Mouse (Mus musculus): ENCODE measurements around the gene Cep164. TPM values are rescaled to one million over a fixed set of nuclear protein-coding genes. Genes with fewer than 3 reads are reported as not detected.

Cep164 gene
- total and polyA plus RNA-seq, 3 experiments, result 7.9 to 14.2 TPM; not detected in 1

- TF ChIP-seq POLR2AphosphoS2 (IDR thresholded peaks at IDR 0.05; ENCODE audit: low read length) (no peak), KAT2A (conservative IDR thresholded peaks at IDR 0.05; ENCODE audit: low read depth, low read length) (no peak), MAFK (IDR thresholded peaks at IDR 0.05; ENCODE audit: borderline replicate concordance, low read depth, low read length) (no peak), POLR2AphosphoS5 (IDR thresholded peaks at IDR 0.05; ENCODE audit: borderline replicate concordance, low read depth, low read length) (no peak), ZNF384 (IDR thresholded peaks at IDR 0.05; ENCODE audit: low read depth, low read length) (peak; percentile 84), UBTF (IDR thresholded peaks at IDR 0.05; ENCODE audit: borderline replicate concordance, insufficient read depth, low read depth, low read length) (no peak), BHLHE40 (IDR thresholded peaks at IDR 0.05; ENCODE audit: borderline replicate concordance, low read depth, low read length) (no peak), RAD21 (IDR thresholded peaks at IDR 0.05; ENCODE audit: low read depth, low read length) (peak; percentile 82)
These were observed 616 bp upstream of the Cep164 start (continued) for GRCm38 (mm10) chr9:45829107-45829506.

- Histone ChIP-seq H3K27me3 (ENCODE audit: control insufficient read depth in 1 of 2, insufficient read depth in 2 of 2, low read length in 2 of 2) (no peaks in the 10 kb centered on the region), H3K27ac (ENCODE audit: control insufficient read depth, low read depth, low read length) (no peak overlapping the region), H3K36me3 (ENCODE audit: control insufficient read depth in 1 of 2, insufficient read depth in 2 of 2, low read length in 2 of 2) (no peaks in the 10 kb centered on the region), H3K79me2 (ENCODE audit: control insufficient read depth, insufficient read depth, low read length, poor library complexity) (no peaks in the 10 kb centered on the region), H3K4me1 (ENCODE audit: control insufficient read depth in 1 of 2, insufficient read depth in 2 of 2, low read length in 2 of 2) (no peaks in the 10 kb centered on the region), H3K9ac (ENCODE audit: control insufficient read depth, low read depth, low read length, poor library complexity, severe bottlenecking) (peak overlapping the region; percentile 81), H3K9me3 (replicated peaks; ENCODE audit: insufficient read depth, low read length) (no peaks in the 10 kb centered on the region), H3K4me3 (ENCODE audit: control insufficient read depth in 1 of 2, insufficient read depth in 1 of 2, low read depth in 2 of 2, low read length in 2 of 2) (peak overlapping the region; percentile 80 to 83)
- TF ChIP-seq MYC (IDR thresholded peaks at IDR 0.05; ENCODE audit: low read depth, low read length), result 0 out of 2 replicates have a peak, but pooled peaks have one; percentile 2
- peak; percentile 32; the same call in 1 of the 2 replicates for TF ChIP-seq RCOR1 (IDR thresholded peaks at IDR 0.05; ENCODE audit: low read depth, low read length)
- TF ChIP-seq POLR2A (IDR thresholded peaks at IDR 0.05; ENCODE audit: control insufficient read depth in 1 of 2, insufficient read depth in 1 of 2, low read depth in 1 of 2, low read length in 2 of 2, poor library complexity in 1 of 2), result no peak
- DNase-seq (ENCODE audit: low read depth, low spot score), result peak; percentile 37
These were observed 714 bp downstream of the Cep164 start for GRCm38 (mm10) chr9:45827663-45828290.

GRCm38 (mm10) chr9:45818406-45819011 is 10.0 kb downstream of the Cep164 start:
- Histone ChIP-seq H3K4me1 (ENCODE audit: control insufficient read depth in 1 of 2, insufficient read depth in 2 of 2, low read length in 2 of 2) (no peaks in the 10 kb centered on the region), H3K9ac (ENCODE audit: control insufficient read depth, low read depth, low read length, poor library complexity, severe bottlenecking) (no peak overlapping the region), H3K36me3 (ENCODE audit: control insufficient read depth in 1 of 2, insufficient read depth in 2 of 2, low read length in 2 of 2) (no peaks in the 10 kb centered on the region), H3K9me3 (replicated peaks; ENCODE audit: insufficient read depth, low read length) (no peaks in the 10 kb centered on the region), H3K79me2 (ENCODE audit: control insufficient read depth, insufficient read depth, low read length, poor library complexity) (no peaks in the 10 kb centered on the region), H3K27ac (ENCODE audit: control insufficient read depth, low read depth, low read length) (no peak overlapping the region), H3K27me3 (ENCODE audit: control insufficient read depth in 1 of 2, insufficient read depth in 2 of 2, low read length in 2 of 2) (no peaks in the 10 kb centered on the region), H3K4me3 (ENCODE audit: control insufficient read depth in 1 of 2, insufficient read depth in 1 of 2, low read depth in 2 of 2, low read length in 2 of 2) (no peak overlapping the region)
- DNase-seq (ENCODE audit: low read depth, low spot score), result no peak
- TF ChIP-seq E2F4 (IDR thresholded peaks at IDR 0.05; ENCODE audit: borderline replicate concordance, low read depth, low read length) (no peak), BHLHE40 (IDR thresholded peaks at IDR 0.05; ENCODE audit: borderline replicate concordance, low read depth, low read length) (no peak), HCFC1 (IDR thresholded peaks at IDR 0.05; ENCODE audit: low read depth, low read length) (no peak), RAD21 (IDR thresholded peaks at IDR 0.05; ENCODE audit: low read depth, low read length) (no peak), EP300 (IDR thresholded peaks at IDR 0.05; ENCODE audit: low read depth in 1 of 2, low read length in 2 of 2) (no peak), GABPA (IDR thresholded peaks at IDR 0.05; ENCODE audit: low read depth, low read length) (no peak), GATA1 (IDR thresholded peaks at IDR 0.05; ENCODE audit: low read depth, low read length) (no peak), MAFK (IDR thresholded peaks at IDR 0.05; ENCODE audit: borderline replicate concordance, low read depth, low read length) (no peak), ZMIZ1 (IDR thresholded peaks at IDR 0.05; ENCODE audit: low read depth, low read length) (no peak), MEF2A (IDR thresholded peaks at IDR 0.05; ENCODE audit: extremely low read depth, insufficient replicate concordance, low read depth, low read length, poor library complexity, severe bottlenecking) (no peak), USF2 (IDR thresholded peaks at IDR 0.05; ENCODE audit: borderline replicate concordance in 1 of 2, insufficient read depth in 1 of 2, low read depth in 1 of 2, low read length in 2 of 2) (no peak), ZNF384 (IDR thresholded peaks at IDR 0.05; ENCODE audit: low read depth, low read length) (no peak), NELFE (IDR thresholded peaks at IDR 0.05; ENCODE audit: low read depth, low read length) (no peak), MAZ (IDR thresholded peaks at IDR 0.05; ENCODE audit: low read depth, low read length) (no peak)

All from MEL (cell line).